Mouse (Mus musculus) neural tube, embryonic 13.5 days (tissue): ENCODE results near the gene Gm21976. TPM values are rescaled to one million over a fixed set of nuclear protein-coding genes. Genes with fewer than 3 reads are reported as not detected.

Experiments used
- polyA plus RNA-seq: library from polyadenylated mRNA; unstranded; fragments of >200 nt; fragmentation: Nextera tagmentation; extraction: Ambion mirVana; gene quantifications from 2 replicates; pipeline ENCODE4 v1.2.1, GENCODE M21; 2015

Gm21976 gene
- polyA plus RNA-seq, 1 experiment from 2014 or later, result not detected

Other genes with a start within 250 kb of the Gm21976 start
- gene Arhgef28, start 73.4 kb upstream of the Gm21976 start, polyA plus RNA-seq, result 19.1 and 19.9 TPM in 2 replicates
- 25.4 and 29.5 TPM in 2 replicates for gene Utp15, start 16.8 kb upstream of the Gm21976 start, polyA plus RNA-seq
- 52.3 and 55.6 TPM in 2 replicates for gene Ankra2, start 16.8 kb upstream of the Gm21976 start, polyA plus RNA-seq
- gene Btf3, start 37.1 kb downstream of the Gm21976 start, polyA plus RNA-seq, result 615 and 618 TPM in 2 replicates
- 1.4 and 1.7 TPM in 2 replicates for gene Foxd1, start 74.4 kb downstream of the Gm21976 start, polyA plus RNA-seq
- 0.74 and 1.4 TPM in 2 replicates for gene Gm10320, start 212.1 kb downstream of the Gm21976 start, polyA plus RNA-seq